ENCODE assay signal across 17 mouse cellular contexts in the genomic region with DNA sequence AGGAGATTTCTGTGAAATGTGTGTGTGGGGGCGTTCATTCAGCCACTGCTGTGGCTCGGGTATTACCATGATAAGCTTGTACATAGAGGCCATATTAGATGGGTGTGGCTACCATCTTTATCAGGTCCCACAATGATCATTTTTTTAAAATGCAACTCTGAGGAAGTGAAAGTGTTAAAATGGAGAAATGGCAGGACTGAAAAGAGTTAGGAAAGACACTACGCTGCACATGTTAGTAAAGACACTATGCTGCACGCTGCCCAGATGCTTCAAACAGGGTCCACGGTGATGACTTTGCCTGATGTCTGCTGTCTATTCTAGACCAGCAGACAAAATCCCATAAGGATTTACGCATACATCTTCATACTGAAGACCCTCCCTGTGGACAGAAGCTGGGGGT.
"Had no signal": no experiment of that assay in that cellular context is flagged by ENCODE, and none has a peak within 500 bp of the region (broad histone marks: within the 10 kb centered on the region; RNA-seq: fewer than 3 reads in every experiment).

No protein-coding gene starts in this region.

- H3K9ac ChIP-seq: neural tube, embryonic 12.5 days; neural tube, embryonic 13.5 days; neural tube, embryonic 15.5 days; stomach, embryonic 15.5 days had no signal

- H3K9me3 ChIP-seq: neural tube, embryonic 12.5 days; neural tube, embryonic 13.5 days; neural tube, embryonic 15.5 days; stomach, embryonic 15.5 days had no signal

- H3K36me3 ChIP-seq: neural tube, embryonic 12.5 days; neural tube, embryonic 13.5 days; neural tube, embryonic 15.5 days; stomach, embryonic 15.5 days had no signal

- DNase-seq: retina, postnatal 1 day; right cerebral cortex, adult 18-20 months; right cerebral cortex, postnatal 14 days; right cerebral cortex, postnatal 25 days; right cerebral cortex, postnatal 4 days; spleen, adult 18-20 months; thymus, adult 18-20 months; thymus, adult 2 months; thymus, postnatal 14 days; thymus, postnatal 25 days; thymus, postnatal 36 days; thymus, postnatal 4 days had no signal

- H3K4me2 ChIP-seq: neural tube, embryonic 12.5 days; neural tube, embryonic 13.5 days; neural tube, embryonic 15.5 days; stomach, embryonic 15.5 days had no signal

- H3K4me3 ChIP-seq: neural tube, embryonic 12.5 days; neural tube, embryonic 13.5 days; neural tube, embryonic 15.5 days; stomach, embryonic 15.5 days had no signal

- H3K27me3 ChIP-seq: neural tube, embryonic 12.5 days; neural tube, embryonic 13.5 days; neural tube, embryonic 15.5 days; stomach, embryonic 15.5 days had no signal

- H3K4me1 ChIP-seq: stomach, embryonic 15.5 days had no signal

- H3K27ac ChIP-seq: neural tube, embryonic 12.5 days; neural tube, embryonic 13.5 days; neural tube, embryonic 15.5 days; stomach, embryonic 15.5 days; stomach, postnatal 0 days had no signal
